Mouse (Mus musculus) Patski (cell line): Measurements from ENCODE around the gene Gna14. TPM values are rescaled to one million over a fixed set of nuclear protein-coding genes. Genes with fewer than 3 reads are reported as not detected.

Experiments used
- ATAC-seq: fragments of 100-300 bp; one replicate; pipeline ENCODE4 v1.8.0; 2021
- CTCF ChIA-PET: fragments of 350-600 bp; sonication (Branson Sonifier 250); formaldehyde crosslinking; loops from one replicate; lab custom pipeline; 2022; ENCODE audit warnings: inconsistent platforms; lab: Charles Lee
- POLR2A ChIA-PET: fragments of 350-600 bp; sonication (Branson Sonifier 250); formaldehyde crosslinking; loops from one replicate; lab custom pipeline; 2022; ENCODE audit warnings: antibody characterized with exemption, inconsistent platforms; lab: Charles Lee
- DNase-seq: peaks from one replicate; pipeline ENCODE4 v3.0.0-alpha.2; 2011; ENCODE audit warnings: low read depth, low spot score
- H3K27me3 ChIP-seq: fragments of 371-371 bp; one replicate; pipeline ENCODE4 v1.5.1; 2021
- CTCF ChIP-seq: fragments of 100-300 bp; IDR thresholded peaks from one replicate; pipeline ENCODE4 v1.5.1; 2021
- in situ Hi-C: fragments of 300-500 bp; cut with MboI; formaldehyde crosslinking; loops from 3 replicates; pipeline ENCODE4 v1.11.1; 2018; ENCODE audit warnings: low pct_unique_long_range_greater_than_20kb, mixed read lengths
- polyA plus RNA-seq: library from polyadenylated mRNA; unstranded; gene quantifications from one replicate; pipeline ENCODE4 v1.2.3, GENCODE M21; 2021

Gna14 gene
- polyA plus RNA-seq, 1 experiment from 2014 or later: 0.45 TPM

DNA sequence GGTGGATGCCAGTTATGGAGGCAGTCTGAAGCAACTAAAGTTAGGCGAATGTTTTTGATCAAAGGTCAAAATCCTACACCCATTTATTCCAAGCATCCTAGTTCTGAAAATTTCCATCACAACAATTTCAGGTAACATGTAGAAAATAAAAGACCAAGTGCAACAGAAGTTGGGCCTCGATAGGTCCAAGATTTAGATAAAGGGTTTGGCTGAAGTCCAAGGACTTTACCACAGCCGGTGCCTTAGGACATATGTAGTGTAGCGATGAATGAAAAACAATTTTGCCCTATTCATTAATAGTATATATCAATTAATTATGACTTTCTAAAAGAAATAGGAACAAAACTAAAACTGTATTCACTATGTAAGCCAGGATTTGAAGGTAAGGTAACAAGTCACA lies 187.6 kb downstream of the Gna14 start:
- no peak for ATAC-seq
- CTCF ChIA-PET: interaction anchor here (1.6 kb wide), 1 partner anchor 21 kb away, joined by 3 read pairs; no protein-coding TSS in a partner anchor
- in situ Hi-C loops: no loop called here

DNA sequence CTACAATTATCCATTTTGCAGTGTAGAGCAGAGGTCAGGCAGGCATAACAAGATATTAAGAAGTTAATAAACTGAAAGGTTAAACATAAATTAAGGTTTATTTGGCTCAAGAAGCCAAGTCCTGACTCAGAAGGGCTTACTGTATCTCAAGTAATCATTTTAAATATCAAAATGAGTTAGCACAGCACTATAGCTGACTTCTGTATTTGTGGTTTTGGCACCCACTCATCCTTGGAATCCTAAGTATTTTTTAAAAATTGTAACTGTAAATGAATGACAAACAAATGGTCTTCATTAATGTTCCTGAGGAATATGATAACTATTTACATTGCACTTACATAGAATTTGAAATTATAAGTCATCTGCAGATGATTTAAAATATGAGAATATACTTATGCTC lies 189.4 kb downstream of the Gna14 start:
- DNase-seq: no peak
- no peak for ATAC-seq
- no peaks in the 10 kb centered on the region for H3K27me3 ChIP-seq
- POLR2A ChIA-PET: no interaction called here
- in situ Hi-C loops: no loop called here
- TF ChIP-seq CTCF: no peak
- CTCF ChIA-PET: interaction anchor here (1.6 kb wide), 1 partner anchor 23 kb away, joined by 3 read pairs; no protein-coding TSS in a partner anchor

More for the DNA sequence above, 187.6 kb downstream of the Gna14 start:
- no peak for TF ChIP-seq CTCF
- POLR2A ChIA-PET: no interaction called here
- H3K27me3 ChIP-seq: no peaks in the 10 kb centered on the region
- no peak for DNase-seq

DNA sequence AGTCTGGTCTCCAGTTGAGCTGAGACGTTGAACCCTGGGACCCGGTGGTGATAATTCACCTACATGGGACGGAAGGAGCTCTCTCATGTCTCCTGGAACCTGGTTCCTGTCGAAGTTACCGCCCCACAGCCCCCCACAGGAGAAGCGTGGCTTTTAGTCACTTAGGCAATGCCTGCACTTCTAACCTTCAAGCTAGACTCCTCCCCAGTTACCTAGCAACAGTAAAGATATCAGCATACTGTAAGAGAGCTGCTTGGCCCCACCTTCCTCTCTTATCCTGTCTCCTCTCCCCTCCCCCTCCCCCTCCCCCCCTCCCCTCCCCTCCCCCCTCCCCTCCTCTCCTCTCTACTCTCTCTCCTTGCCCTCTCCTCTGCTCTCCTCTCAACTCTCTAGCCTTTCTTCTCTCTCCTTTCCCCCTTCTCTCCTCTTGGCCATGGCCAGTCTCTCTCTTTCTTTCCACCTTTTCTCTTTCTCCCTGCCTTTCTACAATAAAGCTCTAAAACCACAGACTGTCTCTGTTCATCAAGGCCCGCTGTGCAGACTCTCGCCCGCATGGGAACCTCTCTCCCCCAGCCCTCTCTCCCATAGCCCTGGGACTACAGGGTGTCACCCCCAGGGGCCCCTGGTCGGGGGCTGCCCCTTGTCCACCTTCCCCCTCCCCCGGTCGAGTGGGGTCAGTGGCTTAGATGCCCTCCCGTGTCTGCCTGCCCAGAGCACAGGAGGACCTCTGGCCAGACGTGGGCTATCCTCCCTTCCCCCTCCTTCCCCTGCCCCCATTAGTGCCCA lies 190.2 kb downstream of the Gna14 start:
- in situ Hi-C loops: no loop called here
- POLR2A ChIA-PET: interaction anchor here (0.6 kb wide), 1 partner anchor 463 kb away, joined by 3 read pairs; no protein-coding TSS in a partner anchor
- no peak for ATAC-seq
- H3K27me3 ChIP-seq: no peaks in the 10 kb centered on the region
- no peak for TF ChIP-seq CTCF
- no peak for DNase-seq
- CTCF ChIA-PET: interaction anchor here (1.4 to 1.5 kb wide), 3 partner anchors 8 to 283 kb away, joined by 3 to 5 read pairs (median 3); no protein-coding TSS in a partner anchor
